Mouse (Mus musculus) layer of hippocampus, postnatal 25 days (tissue): Measurements from ENCODE around the gene Gm4881. TPM values are rescaled to one million over a fixed set of nuclear protein-coding genes. Genes with fewer than 3 reads are reported as not detected.

Source experiments
- DNase-seq, 2 experiments: peaks; one replicate each; pipeline ENCODE4 v3.0.0; 2022; ENCODE audit warnings: mixed read lengths in 2 of 2, low spot score in 1 of 2; ENCODE audit errors: extremely low spot score in 1 of 2
- total RNA-seq, 2 experiments: library from RNA; stranded (reverse); gene quantifications; 2 replicates each; pipeline ENCODE4 v1.2.3; 2021

The Gm4881 gene
- total RNA-seq, result not detected

- DNase-seq, result no peak
These were observed at the start of gene Gm4881 for GRCm38 (mm10) chr7:24944257-24944950. TSS of gene Gm4881 (minus strand) at chr7:24944494.

- no peak for DNase-seq
These were observed 48.8 kb upstream of the Gm4881 start for GRCm38 (mm10) chr7:24993081-24993480.

GRCm38 (mm10) chr7:24990478-24990877 is 46.2 kb upstream of the Gm4881 start:
- no peak for DNase-seq

GRCm38 (mm10) chr7:24987941-24988340 is 43.6 kb upstream of the Gm4881 start:
- DNase-seq, result no peak

- DNase-seq, result no peak
These were observed 41.5 kb upstream of the Gm4881 start for GRCm38 (mm10) chr7:24985799-24986198.

GRCm38 (mm10) chr7:24984307-24984706 is 40.0 kb upstream of the Gm4881 start:
- DNase-seq, result no peak

GRCm38 (mm10) chr7:24983396-24983795 is 39.1 kb upstream of the Gm4881 start:
- no peak for DNase-seq

- DNase-seq, result peak in 1 of 2 experiments; percentile 6
These were observed 36.1 kb upstream of the Gm4881 start for GRCm38 (mm10) chr7:24980439-24980838.

- no peak for DNase-seq
These were observed 34.5 kb upstream of the Gm4881 start for GRCm38 (mm10) chr7:24978781-24979180.

GRCm38 (mm10) chr7:24974893-24975595 is 30.8 kb upstream of the Gm4881 start:
- DNase-seq, result peak in 1 of 2 experiments; percentile 38

GRCm38 (mm10) chr7:24973902-24974301 is 29.6 kb upstream of the Gm4881 start:
- DNase-seq, result no peak

GRCm38 (mm10) chr7:24973208-24973607 is 28.9 kb upstream of the Gm4881 start:
- DNase-seq, result no peak

- DNase-seq, result peak; percentile 80 to 84
These were observed 27.9 kb upstream of the Gm4881 start, which contains the start of gene Rabac1 for GRCm38 (mm10) chr7:24971972-24972893. TSS of gene Rabac1 (minus strand) at chr7:24972754.

- DNase-seq, result peak in 1 of 2 experiments; percentile 46
These were observed 27.1 kb upstream of the Gm4881 start for GRCm38 (mm10) chr7:24971261-24971971.

- DNase-seq, result no peak
These were observed 26.0 kb upstream of the Gm4881 start for GRCm38 (mm10) chr7:24970341-24970740.

- peak in 1 of 2 experiments; percentile 56 for DNase-seq
These were observed 25.5 kb upstream of the Gm4881 start for GRCm38 (mm10) chr7:24969805-24970204.

- no peak for DNase-seq
These were observed 24.2 kb upstream of the Gm4881 start for GRCm38 (mm10) chr7:24968463-24968862.

GRCm38 (mm10) chr7:24967966-24968365 is 23.7 kb upstream of the Gm4881 start:
- no peak for DNase-seq

GRCm38 (mm10) chr7:24964897-24965535 is 20.7 kb upstream of the Gm4881 start:
- peak; percentile 80 to 96 for DNase-seq

- DNase-seq, result no peak
These were observed 20.0 kb upstream of the Gm4881 start for GRCm38 (mm10) chr7:24964288-24964687.
